In genomic region chr3:81883916-81884315, GRCm38 (mm10) we compare ENCODE assay signal across 23 mouse cellular contexts. TPM values are rescaled to one million over a fixed set of nuclear protein-coding genes. Genes with fewer than 3 reads are reported as not detected.
A peak's percentile ranks its signal among the peaks of the same experiment; 100 is the strongest.
DNase-seq lines count a peak whose midpoint lies in the region; ATAC-seq and TF ChIP-seq lines count a peak whose summit lies in the region.
"Had no signal": no experiment of that assay in that cellular context is flagged by ENCODE, and none has a peak within 500 bp of the region (broad histone marks: within the 10 kb centered on the region; RNA-seq: fewer than 3 reads in every experiment).

No protein-coding gene starts in this region.

- no peaks in the 10 kb centered on the region for H3K27me3 ChIP-seq in hindbrain, embryonic 10.5 days (ENCODE audit: insufficient read depth, poor library complexity, severe bottlenecking)
- H3K27me3 ChIP-seq: embryonic facial prominence, embryonic 13.5 days; heart, embryonic 15.5 days; limb, embryonic 13.5 days; liver, embryonic 13.5 days; megakaryocyte, embryonic 14.5 days; midbrain, embryonic 15.5 days; neural tube, embryonic 15.5 days had no signal

- ATAC-seq in inflammation-experienced regulatory T-cells, adult 6 months = no peak
- ATAC-seq: forebrain, embryonic 14.5 days; midbrain, embryonic 15.5 days had no signal

- H3K4me3 ChIP-seq in embryonic fibroblast, embryonic 13.5 days (ENCODE audit: insufficient read depth, low read length) = no peak overlapping the region
- no peak overlapping the region for H3K4me3 ChIP-seq in hindbrain, embryonic 10.5 days
- H3K4me3 ChIP-seq: embryonic facial prominence, embryonic 13.5 days; heart, embryonic 15.5 days; limb, embryonic 13.5 days; liver, embryonic 13.5 days; megakaryocyte, embryonic 14.5 days; midbrain, embryonic 15.5 days; neural tube, embryonic 15.5 days had no signal

- TF ChIP-seq CTCF in embryonic fibroblast, embryonic 13.5 days (IDR thresholded peaks at IDR 0.05; ENCODE audit: borderline replicate concordance, insufficient read depth, low read length) = no peak

- peaks cover 4% of the 10 kb centered on the region for H3K4me1 ChIP-seq in embryonic fibroblast, embryonic 13.5 days (ENCODE audit: control insufficient read depth, insufficient read depth, low read length)
- no peaks in the 10 kb centered on the region for H3K4me1 ChIP-seq in hindbrain, embryonic 10.5 days (replicated peaks)
- H3K4me1 ChIP-seq: embryonic facial prominence, embryonic 13.5 days; heart, embryonic 15.5 days; liver, embryonic 13.5 days; megakaryocyte, embryonic 14.5 days; midbrain, embryonic 15.5 days; neural tube, embryonic 15.5 days had no signal

- no peak for TF ChIP-seq POLR2A in embryonic fibroblast, embryonic 13.5 days (IDR thresholded peaks at IDR 0.05; ENCODE audit: low read depth, low read length)

- no peaks in the 10 kb centered on the region for H3K9me3 ChIP-seq in hindbrain, embryonic 10.5 days
- H3K9me3 ChIP-seq: embryonic facial prominence, embryonic 13.5 days; heart, embryonic 15.5 days; liver, embryonic 13.5 days; megakaryocyte, embryonic 14.5 days; midbrain, embryonic 15.5 days; neural tube, embryonic 15.5 days had no signal

- H3K27ac ChIP-seq in embryonic fibroblast, embryonic 13.5 days (ENCODE audit: insufficient read depth, low read length) = peak overlapping the region; percentile 96
- H3K27ac ChIP-seq in hindbrain, embryonic 10.5 days = no peak overlapping the region
- H3K27ac ChIP-seq: embryonic facial prominence, embryonic 13.5 days; heart, embryonic 15.5 days; hindbrain, embryonic 14.5 days; limb, embryonic 13.5 days; liver, embryonic 13.5 days; midbrain, embryonic 15.5 days; neural tube, embryonic 15.5 days had no signal

- no peaks in the 10 kb centered on the region for H3K36me3 ChIP-seq in hindbrain, embryonic 10.5 days
- H3K36me3 ChIP-seq: embryonic facial prominence, embryonic 13.5 days; heart, embryonic 15.5 days; limb, embryonic 13.5 days; liver, embryonic 13.5 days; midbrain, embryonic 15.5 days; neural tube, embryonic 15.5 days had no signal

- DNase-seq in 3T3-L1 (ENCODE audit: low read depth, low spot score) = peak; percentile 92
- DNase-seq in MN1 (ENCODE audit: low spot score) = peak; percentile 84
- peak; percentile 58 for DNase-seq in adrenal gland, adult 8-10 months
- no peak for DNase-seq in hindbrain, embryonic 10.5 days (ENCODE audit: low spot score)
- DNase-seq in layer of hippocampus, postnatal 14 days (ENCODE audit: low spot score in 2 of 2) = no peak
- DNase-seq in urinary bladder, adult 18-20 months (ENCODE audit: low spot score in 2 of 2) = no peak
- DNase-seq: cerebellum, adult 11-12 months; cerebellum, postnatal 14 days; heart, postnatal 36 days; kidney, adult 8-10 months; kidney, postnatal 14 days; liver, embryonic 13.5 days; lung, adult 2 months had no signal

RNA-seq across cellular contexts. Expression of gene Ctso, which starts 48.5 kb away (rescaled TPM):
- 10 to 100 TPM; 45.7 to 73.5 (median 59.5) TPM for total RNA-seq in adrenal gland, adult 8-10 months (2022)
- 10.6 and 12.9 TPM in 2 replicates for polyA plus RNA-seq in embryonic fibroblast, embryonic 13.5 days (2011; ENCODE audit: insufficient read length, low read depth, missing spikeins)
- polyA plus RNA-seq in inflammation-experienced regulatory T-cells, adult 6 months (2017; shearing (Covaris generic)) = 10 to 100 TPM; 41.4 to 67.8 (median 54.9) TPM
- polyA plus RNA-seq in hindbrain, embryonic 10.5 days (2016; fragmentation: Nextera tagmentation; extraction: Ambion mirVana) = 6.3 and 7.9 TPM in 2 replicates
- 10 to 100 TPM; 16.8 to 18.4 TPM for total RNA-seq in layer of hippocampus, postnatal 14 days (2021)

Comparison
In these comparisons a context has a peak if more than half of its experiments do, and no peak if none do; other contexts are left out.
1. DNase-seq: peak in 3T3-L1 (single experiment), MN1 (single experiment) and adrenal gland, adult 8-10 months (single experiment); none in hindbrain, embryonic 10.5 days (single experiment), layer of hippocampus, postnatal 14 days (0 of 2) and urinary bladder, adult 18-20 months (0 of 2).